Mouse (Mus musculus): ENCODE data around the gene Abhd16a. TPM values are rescaled to one million over a fixed set of nuclear protein-coding genes. Genes with fewer than 3 reads are reported as not detected.
A peak's percentile ranks its signal among the peaks of the same experiment; 100 is the strongest.

Abhd16a gene
- total RNA-seq, 2 experiments from 2014 or later = 51.0 to 55.7 TPM

DNA sequence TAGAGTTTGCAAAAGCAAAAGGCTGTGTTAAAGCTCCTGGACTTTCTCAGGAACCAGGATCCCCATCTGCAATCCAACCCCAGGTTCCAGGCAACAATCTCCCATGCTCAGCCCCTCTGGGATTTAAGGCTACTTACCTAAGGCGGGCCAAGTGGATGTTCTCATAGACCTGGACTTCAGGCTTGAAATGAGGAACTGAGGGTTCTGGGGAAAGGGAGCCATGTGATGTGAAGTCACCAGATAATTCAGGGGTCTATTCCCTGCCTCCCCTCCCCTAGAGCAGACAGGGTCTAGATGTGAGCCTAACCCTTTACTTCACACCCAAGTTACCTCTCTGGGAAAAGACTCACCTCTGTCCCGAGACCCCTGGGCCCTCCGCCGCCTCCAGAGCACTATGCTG is 8.4 kb upstream of the Abhd16a start:
- intact Hi-C loops (cut with DNase I) = no loop called here
- no peak for DNase-seq

GRCm38 (mm10) chr17:35082841-35083576 is 6.1 kb upstream of the Abhd16a start:
- DNase-seq = no peak
- intact Hi-C loops (cut with DNase I) = no loop called here

- no peak for DNase-seq
- intact Hi-C loops (cut with DNase I) = no loop called here
Measured at GRCm38 (mm10) chr17:35083929-35084497, 5.0 kb upstream of the Abhd16a start.

- intact Hi-C loops (cut with DNase I) = no loop called here
- no peak for DNase-seq
Measured at GRCm38 (mm10) chr17:35085208-35085865, 3.7 kb upstream of the Abhd16a start, which contains the start of gene Ly6g6f. Gene Ly6g6f, minus strand, starts transcription at chr17:35085610.

DNA sequence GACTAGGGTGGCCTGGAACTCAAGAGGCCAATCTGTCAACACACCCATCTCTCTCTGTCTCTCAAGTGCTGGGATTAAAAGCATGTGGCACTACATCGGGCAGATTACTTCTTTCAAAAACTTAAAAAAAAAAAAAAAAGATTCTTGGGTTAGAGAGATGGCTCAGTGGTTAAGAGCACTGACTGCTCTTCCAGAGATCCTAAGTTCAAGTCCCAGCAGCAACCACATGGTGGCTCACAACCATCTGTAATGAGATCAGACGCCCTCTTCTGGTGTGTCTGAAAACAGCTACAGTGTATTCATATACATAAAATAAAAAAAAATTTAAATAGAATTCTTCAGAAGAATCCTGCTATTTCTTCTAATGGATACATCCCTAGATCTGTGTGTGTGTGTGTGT is 912 bp upstream of the Abhd16a start:
- intact Hi-C loops (cut with DNase I) = loop anchor here (2.0 kb wide), 1 partner anchor 29 kb away; the partner anchor contains the start of gene Ddah2
- DNase-seq = no peak

GRCm38 (mm10) chr17:35090166-35090932 is 1.3 kb downstream of the Abhd16a start:
- intact Hi-C loops (cut with DNase I) = loop anchor here (2.0 kb wide), 1 partner anchor 30 kb away; the partner anchor contains the start of gene Gpank1
- peak; percentile 35 to 46 for DNase-seq

DNA sequence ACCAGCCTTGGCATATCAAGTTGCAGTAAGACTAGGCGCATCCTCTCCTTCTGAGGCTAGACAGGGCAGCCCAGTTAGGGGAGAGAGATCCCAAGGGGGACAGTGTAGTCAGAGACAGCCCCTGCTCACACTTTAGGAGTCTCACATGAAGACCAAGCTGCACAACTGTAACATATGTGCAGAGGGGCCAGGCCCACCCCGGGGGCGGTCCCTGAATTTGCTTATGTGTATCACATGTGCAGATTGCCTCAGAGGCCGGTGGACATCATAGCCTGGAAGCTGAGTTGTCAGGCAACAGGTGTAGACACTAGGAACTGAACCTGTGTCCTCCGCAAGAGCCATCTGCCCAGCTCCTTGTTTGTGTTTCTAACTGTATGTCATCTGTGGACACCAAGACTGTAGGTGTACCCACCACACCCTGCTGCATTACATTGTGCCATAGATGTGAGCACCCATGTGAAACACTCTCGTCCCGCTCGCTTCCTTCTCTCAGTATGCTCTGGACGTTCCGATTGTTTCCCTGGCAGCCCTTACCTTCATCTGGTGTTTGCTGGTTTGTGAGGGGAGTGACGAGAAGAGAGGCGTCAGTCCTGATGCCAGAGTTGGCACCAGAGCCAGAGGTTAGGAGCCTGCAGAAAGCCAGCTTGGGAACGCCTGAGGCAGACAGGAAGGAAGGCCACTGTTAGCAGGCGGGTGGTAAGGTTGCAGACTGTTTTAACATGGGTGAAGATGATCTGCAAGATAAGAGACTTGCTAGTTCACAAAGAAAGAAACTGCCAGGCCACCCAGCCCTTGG is 3.5 kb downstream of the Abhd16a start:
- intact Hi-C loops (cut with DNase I) = no loop called here
- no peak for DNase-seq

- intact Hi-C loops (cut with DNase I) = no loop called here
- DNase-seq = no peak
Measured at GRCm38 (mm10) chr17:35094475-35095365, 5.7 kb downstream of the Abhd16a start.

DNA sequence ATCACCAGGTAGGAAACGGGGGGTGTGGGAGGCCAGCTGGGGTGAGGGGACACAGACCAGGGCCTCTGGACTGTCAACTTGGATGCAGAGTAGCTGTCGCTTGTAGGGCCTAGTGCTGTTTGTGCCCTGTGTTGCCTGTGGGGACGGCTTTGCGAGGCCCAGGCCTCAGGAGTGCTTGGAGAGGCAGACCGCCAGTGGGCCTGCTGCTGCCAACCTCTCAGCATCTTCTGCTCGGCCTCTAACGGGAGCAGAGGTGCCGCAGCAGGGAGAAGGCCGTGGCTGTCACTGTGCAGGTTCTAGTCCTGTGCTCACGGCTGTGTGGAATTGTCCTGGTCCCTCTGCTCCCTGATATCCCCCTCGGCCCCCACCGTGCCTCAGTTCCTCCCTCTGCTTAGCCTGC is 7.5 kb downstream of the Abhd16a start:
- no peak for DNase-seq
- intact Hi-C loops (cut with DNase I) = no loop called here

GRCm38 (mm10) chr17:35097164-35097655 is 8.1 kb downstream of the Abhd16a start:
- peak in 1 of 2 experiments; percentile 41 for DNase-seq
- intact Hi-C loops (cut with DNase I) = no loop called here

DNA sequence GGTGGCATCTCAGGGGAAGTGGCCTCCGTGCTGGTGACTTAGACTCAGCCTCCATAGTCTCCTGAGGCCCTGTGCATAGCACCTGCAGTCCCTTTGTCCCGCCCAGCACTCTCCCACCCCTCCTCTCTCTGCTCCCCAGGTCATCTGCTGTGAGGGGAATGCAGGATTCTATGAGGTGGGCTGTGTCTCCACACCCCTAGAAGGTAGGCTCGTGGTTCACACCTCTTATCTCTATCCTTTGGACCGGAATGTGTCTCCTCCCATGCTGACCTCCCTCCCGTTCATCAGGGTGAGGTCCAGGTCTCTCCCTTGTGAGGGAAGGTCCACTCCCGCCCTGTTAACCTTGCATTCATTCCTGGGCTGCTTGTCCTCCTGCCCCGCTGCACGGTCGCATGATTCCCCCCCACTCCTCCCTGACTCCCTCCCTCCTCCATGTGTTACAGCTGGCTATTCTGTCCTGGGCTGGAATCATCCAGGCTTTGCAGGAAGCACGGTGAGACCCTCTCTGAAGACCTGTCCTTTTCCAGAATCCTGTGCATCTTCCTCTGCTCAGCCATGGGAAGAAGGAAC is 11.2 kb downstream of the Abhd16a start:
- DNase-seq = no peak
- intact Hi-C loops (cut with DNase I) = no loop called here

GRCm38 (mm10) chr17:35101161-35101560 is 12.1 kb downstream of the Abhd16a start:
- intact Hi-C loops (cut with DNase I) = no loop called here
- DNase-seq = no peak

DNA sequence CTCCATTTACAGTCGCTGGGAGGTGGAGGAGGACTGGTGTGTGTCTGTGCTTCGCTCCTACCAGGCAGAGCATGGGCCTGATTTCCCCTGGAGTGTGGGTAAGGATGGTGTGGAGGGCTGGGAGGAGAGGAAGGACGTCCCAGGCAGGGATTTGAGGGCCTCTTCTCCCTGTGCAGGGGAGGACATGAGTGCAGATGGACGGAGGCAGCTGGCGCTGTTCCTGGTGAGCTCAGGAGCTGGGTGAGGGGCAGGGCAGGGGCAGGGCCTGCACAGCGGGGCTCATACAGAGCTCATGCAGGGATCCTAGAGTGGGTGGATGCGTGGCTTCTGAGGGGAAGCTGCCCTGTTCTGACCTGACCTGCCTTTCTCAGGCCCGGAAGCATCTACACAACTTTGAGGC is 13.2 kb downstream of the Abhd16a start:
- intact Hi-C loops (cut with DNase I) = no loop called here
- no peak for DNase-seq

DNA sequence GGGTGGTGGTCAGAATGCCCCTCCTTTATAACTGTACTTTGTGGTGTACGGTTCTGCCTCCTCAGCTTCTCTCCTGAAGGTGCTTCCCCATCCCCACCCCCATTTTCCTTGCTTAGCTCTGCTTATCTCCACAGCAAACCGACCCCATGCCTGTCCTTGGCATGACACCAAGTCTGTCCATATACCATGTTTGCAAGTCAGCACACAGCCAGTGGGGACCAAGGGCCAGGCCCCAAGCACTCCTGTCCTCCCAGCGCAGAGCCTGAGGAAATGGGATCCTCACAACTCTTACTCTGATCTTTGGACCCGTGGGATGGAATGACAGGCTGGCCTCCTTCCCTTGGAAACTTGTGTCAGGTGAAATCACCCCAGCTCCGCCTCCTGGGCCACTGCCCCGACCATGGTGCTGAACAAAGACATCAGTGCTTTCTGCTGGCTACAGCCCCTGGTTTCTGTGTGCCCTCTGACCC is 14.2 kb downstream of the Abhd16a start:
- DNase-seq = no peak
- intact Hi-C loops (cut with DNase I) = no loop called here

DNA sequence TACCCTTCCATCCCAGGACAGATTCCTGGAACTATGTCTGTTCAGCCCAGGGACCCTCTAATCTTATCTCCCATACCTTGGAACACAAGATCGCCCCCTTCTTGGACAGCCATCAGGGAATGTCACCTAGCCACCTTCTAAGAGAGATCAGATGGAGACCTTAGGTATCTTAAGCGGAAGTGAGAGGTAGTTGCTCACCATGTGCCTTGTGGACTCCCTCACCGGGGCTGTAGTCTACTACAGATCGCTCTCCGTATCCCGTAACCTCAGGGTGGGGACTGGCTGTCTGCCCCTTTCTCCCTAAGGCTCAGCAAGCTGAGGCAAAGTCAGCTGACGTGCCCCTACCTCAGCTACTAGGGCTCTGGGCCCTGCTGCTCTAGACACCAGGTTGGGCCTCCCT is 15.0 kb downstream of the Abhd16a start:
- intact Hi-C loops (cut with DNase I) = no loop called here
- no peak for DNase-seq

- intact Hi-C loops (cut with DNase I) = loop anchor here (5.0 kb wide), 1 partner anchor 42 kb away; no protein-coding TSS in a partner anchor
- DNase-seq = no peak
Measured at GRCm38 (mm10) chr17:35104754-35105153, 15.7 kb downstream of the Abhd16a start.

GRCm38 (mm10) chr17:35105740-35106389 is 16.8 kb downstream of the Abhd16a start:
- DNase-seq = peak; percentile 47 to 50
- intact Hi-C loops (cut with DNase I) = loop anchor here (1.0 to 5.0 kb wide), 2 partner anchors 44 to 85 kb away; no protein-coding TSS in a partner anchor

- intact Hi-C loops (cut with DNase I) = loop anchor here (1.0 to 5.0 kb wide), 2 partner anchors 44 to 85 kb away; no protein-coding TSS in a partner anchor
Measured at GRCm38 (mm10) chr17:35106522-35106921, 17.5 kb downstream of the Abhd16a start.

More at GRCm38 (mm10) chr17:35106522-35106921, 17.5 kb downstream of the Abhd16a start:
- no peak for DNase-seq
